Mouse (Mus musculus): ENCODE results near the gene Rtbdn. TPM values are rescaled to one million over a fixed set of nuclear protein-coding genes. Genes with fewer than 3 reads are reported as not detected.
"Not testable (repeated sequence)": the region's sequence is repeated elsewhere in the genome, so short reads cannot be mapped to it uniquely, and the experiment has no call there.

The Rtbdn gene
- not detected for total RNA-seq (2021)
- long read RNA-seq, experiment 1: 0 reads
- long read RNA-seq, experiment 2: 0 reads

DNA sequence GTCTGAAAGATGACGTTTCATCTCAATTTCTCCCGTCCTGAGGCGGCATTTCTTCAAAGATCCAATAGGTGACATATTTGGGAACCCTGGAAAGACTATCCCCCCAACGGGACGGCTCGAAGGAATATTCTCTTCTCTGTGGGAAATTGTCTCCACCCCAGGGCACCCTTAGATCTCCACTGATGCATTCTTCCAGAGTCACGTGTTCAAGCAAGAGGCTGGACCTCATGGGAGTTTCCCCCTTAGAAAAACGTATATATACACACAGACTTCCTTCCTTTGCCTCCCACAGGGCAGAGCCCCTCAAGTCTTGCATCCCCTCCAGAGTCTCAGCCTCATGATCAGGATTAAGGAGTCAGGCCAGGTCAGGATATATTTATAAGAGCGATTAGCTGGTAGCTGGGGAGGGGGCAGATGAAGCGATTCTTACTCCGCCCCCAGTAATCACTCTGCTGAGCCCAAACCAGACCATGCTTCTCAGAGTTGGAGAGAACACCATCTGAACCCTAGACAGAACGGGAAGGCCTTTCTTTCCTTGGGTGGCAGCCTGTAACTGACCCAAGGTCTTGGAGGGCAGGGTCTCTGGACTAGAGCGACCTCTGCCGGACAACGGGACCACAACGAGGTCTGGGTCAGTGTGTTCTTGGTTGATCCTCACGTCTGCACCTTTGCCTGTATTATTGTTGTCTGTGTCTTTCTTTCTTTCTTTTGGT is at the start of gene Rtbdn:
TSS of gene Rtbdn (plus strand) at position 464 of the 713 bp plus-strand sequence.
- no peak for DNase-seq
- intact Hi-C loops (cut with DNase I; ENCODE audit: low total_unique reads): no loop called here

GRCm38 (mm10) chr8:84901071-84901470 is 45.7 kb upstream of the Rtbdn start:
- DNase-seq: no peak
- intact Hi-C loops (cut with DNase I; ENCODE audit: low total_unique reads): no loop called here

- intact Hi-C loops (cut with DNase I; ENCODE audit: low total_unique reads): no loop called here
- DNase-seq: no peak
Observed at GRCm38 (mm10) chr8:84901752-84902151, 45.0 kb upstream of the Rtbdn start, which contains the start of gene Klf1. Klf1 (plus strand) TSS chr8:84901928.

DNA sequence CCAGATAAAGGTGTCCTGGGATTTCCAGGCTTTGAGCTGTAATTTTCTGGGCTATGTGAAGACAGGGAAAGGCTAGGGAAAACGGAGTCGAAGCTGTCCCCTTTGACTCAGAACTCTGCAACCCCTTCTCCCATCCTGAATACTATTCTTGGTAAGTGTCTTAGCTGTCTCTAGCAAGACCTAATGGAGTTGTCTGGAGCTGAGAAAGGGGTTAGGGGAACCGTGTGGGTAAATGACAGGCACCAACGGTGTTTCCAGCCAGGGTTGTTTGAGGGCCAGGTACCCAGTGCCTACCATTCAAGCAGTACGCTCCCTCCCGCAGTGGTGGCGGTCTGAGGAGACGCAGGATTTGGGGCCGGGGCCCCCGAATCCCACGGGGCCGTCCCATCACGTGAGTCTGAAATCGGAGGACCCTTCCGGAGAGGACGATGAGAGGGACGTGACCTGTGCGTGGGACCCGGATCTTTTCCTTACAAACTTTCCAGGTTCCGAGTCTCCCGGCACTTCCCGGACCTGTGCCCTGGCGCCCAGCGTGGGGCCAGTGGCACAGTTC is 44.3 kb upstream of the Rtbdn start:
- intact Hi-C loops (cut with DNase I; ENCODE audit: low total_unique reads): no loop called here
- DNase-seq: no peak

- intact Hi-C loops (cut with DNase I; ENCODE audit: low total_unique reads): no loop called here
- DNase-seq: peak; percentile 93
Observed at GRCm38 (mm10) chr8:84902920-84903661, 43.7 kb upstream of the Rtbdn start.

GRCm38 (mm10) chr8:84904351-84904750 is 42.4 kb upstream of the Rtbdn start:
- intact Hi-C loops (cut with DNase I; ENCODE audit: low total_unique reads): no loop called here

GRCm38 (mm10) chr8:84907037-84907436 is 39.8 kb upstream of the Rtbdn start:
- intact Hi-C loops (cut with DNase I; ENCODE audit: low total_unique reads): no loop called here
- DNase-seq: no peak

More at GRCm38 (mm10) chr8:84904351-84904750, 42.4 kb upstream of the Rtbdn start:
- no peak for DNase-seq

DNA sequence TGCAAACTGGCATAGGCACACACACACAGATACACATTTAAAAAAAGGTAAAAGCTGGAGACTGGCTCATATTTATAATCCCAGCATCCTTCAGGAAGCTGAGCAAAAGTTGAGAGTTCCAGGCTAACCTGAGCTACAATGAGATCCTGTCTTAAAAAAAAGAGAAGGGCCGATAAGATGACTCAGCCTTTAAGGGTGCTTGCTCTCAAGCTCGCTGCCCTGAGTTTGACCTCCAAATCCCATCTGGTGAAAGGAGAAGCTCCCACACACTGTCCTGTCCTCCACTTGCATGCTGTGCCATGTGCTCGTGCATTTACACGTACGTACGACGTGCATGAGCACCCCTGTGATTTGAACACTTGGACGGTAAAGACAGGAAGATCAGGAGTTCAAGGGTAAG is 39.3 kb upstream of the Rtbdn start:
- no peak for DNase-seq
- intact Hi-C loops (cut with DNase I; ENCODE audit: low total_unique reads): no loop called here

- DNase-seq; intact Hi-C loops (cut with DNase I; ENCODE audit: low total_unique reads): not testable (repeated sequence)
Observed at GRCm38 (mm10) chr8:84907979-84908378, 38.8 kb upstream of the Rtbdn start.

GRCm38 (mm10) chr8:84908421-84909161 is 38.2 kb upstream of the Rtbdn start, which contains the start of gene Dnase2a:
Dnase2a (plus strand) TSS chr8:84908560.
- intact Hi-C loops (cut with DNase I; ENCODE audit: low total_unique reads): no loop called here
- peak; percentile 98 for DNase-seq

DNA sequence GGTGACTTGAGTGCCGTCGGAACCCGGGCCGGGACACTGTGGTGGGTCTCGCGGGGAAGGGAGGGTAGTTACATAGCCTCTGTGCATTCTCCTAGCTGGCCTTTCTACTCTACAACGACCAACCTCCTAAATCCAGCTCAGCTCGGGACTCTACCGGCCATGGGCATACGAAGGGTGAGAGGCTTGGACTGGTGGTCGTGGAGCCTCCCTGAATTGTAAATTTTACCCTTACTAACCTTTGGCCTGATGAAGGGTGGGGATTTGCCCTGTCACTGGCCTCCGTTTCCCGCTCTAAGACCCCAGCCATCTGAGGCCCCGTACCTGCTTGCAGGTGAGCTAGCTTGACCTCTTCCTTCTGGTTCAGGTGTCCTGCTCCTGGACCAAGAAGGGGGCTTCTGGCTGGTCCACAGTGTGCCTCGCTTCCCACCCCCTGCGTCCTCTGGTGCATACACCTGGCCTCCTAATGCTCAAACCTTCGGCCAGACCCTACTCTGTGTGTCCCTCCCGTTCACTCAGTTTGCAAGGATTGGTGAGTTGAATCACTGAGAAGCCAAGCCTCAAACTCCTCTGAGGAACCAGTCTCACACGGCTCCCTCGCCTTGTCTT is 37.5 kb upstream of the Rtbdn start:
- DNase-seq: no peak
- intact Hi-C loops (cut with DNase I; ENCODE audit: low total_unique reads): no loop called here

DNA sequence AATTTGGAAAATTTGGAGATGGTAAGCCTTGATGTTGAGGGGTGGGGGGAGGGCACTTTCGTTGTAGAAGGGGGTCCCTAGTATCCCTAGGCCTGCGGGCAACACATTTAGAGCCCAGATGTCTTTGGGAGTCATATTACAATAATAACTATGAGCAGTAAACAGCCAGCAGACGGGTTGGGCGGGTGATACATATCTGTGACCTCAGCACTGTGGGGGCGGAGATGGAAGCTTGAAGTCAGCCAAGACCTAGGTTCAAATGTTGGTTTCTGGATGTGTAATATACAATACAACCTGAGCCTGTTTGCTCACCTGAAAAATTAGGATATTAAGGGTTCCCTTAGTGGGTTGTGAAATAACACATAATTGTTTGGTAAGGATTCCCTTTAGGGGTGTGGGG is 36.8 kb upstream of the Rtbdn start:
- intact Hi-C loops (cut with DNase I; ENCODE audit: low total_unique reads): no loop called here

DNA sequence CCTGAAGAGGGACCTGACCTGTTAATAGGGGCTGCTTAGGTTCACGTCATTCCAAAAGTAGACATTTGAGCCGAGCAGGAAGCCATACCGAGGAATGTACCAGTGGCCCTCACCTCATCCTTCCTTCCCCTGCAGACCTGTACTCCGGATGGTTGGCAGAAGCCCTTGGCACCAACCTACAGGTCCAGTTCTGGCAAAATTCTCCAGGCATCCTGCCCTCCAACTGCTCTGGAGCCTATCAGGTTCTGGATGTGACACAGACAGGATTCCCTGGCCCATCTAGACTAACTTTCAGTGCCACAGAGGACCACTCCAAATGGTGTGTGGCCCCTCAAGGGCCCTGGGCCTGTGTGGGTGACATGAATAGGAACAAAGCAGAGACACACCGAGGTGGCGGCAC is 36.2 kb upstream of the Rtbdn start:
- intact Hi-C loops (cut with DNase I; ENCODE audit: low total_unique reads): no loop called here
- no peak for DNase-seq

More for the DNA sequence above, 36.8 kb upstream of the Rtbdn start:
- DNase-seq: no peak

DNA sequence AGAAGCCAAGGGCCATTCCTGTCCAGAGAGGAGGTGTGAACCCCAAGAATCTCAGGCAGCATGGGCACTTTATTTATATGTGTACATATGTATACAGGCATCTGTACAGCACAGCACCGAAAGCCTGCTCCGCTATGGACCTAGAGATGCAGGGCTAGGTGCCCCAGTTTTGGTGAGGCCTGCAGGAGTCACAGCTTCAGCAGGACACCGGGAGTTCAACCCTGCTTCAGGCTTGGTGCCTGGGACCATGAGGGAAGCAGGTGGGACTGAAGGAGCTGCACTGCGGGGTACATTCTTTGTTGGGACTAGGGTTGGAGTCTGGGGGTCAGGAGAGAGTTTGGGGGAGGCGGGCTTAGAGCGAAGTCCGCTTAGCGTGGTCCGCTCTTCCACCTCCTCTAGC is 34.9 kb upstream of the Rtbdn start:
- intact Hi-C loops (cut with DNase I; ENCODE audit: low total_unique reads): no loop called here
- DNase-seq: no peak

DNA sequence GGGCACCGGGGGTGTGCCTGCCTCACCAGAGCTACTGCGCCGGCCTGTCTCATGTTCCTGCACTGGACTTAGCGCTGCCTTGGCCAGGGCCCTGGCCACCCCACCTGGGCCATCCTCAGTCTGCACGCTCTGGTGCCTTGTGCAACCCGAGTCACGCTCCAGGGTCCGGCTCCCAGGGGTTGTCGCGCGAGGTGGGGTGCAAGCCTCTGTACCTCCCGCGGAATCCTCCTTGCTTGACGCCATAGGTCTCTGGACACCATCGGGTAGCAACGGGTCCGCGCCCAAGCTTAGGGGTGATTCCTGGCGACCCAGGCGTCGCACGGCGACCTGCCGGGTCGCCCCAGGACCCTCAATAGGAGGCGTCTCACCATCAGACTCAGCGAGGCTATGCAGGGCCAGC is 34.4 kb upstream of the Rtbdn start:
- intact Hi-C loops (cut with DNase I; ENCODE audit: low total_unique reads): no loop called here
- DNase-seq: no peak

- peak; percentile 45 for DNase-seq
- intact Hi-C loops (cut with DNase I; ENCODE audit: low total_unique reads): no loop called here
Observed at GRCm38 (mm10) chr8:84912895-84913501, 33.8 kb upstream of the Rtbdn start.

- DNase-seq: no peak
- intact Hi-C loops (cut with DNase I; ENCODE audit: low total_unique reads): no loop called here
Observed at GRCm38 (mm10) chr8:84913502-84913900, 33.3 kb upstream of the Rtbdn start.

- no peak for DNase-seq
- intact Hi-C loops (cut with DNase I; ENCODE audit: low total_unique reads): no loop called here
Observed at GRCm38 (mm10) chr8:84913960-84914359, 32.8 kb upstream of the Rtbdn start.

GRCm38 (mm10) chr8:84915269-84915668 is 31.5 kb upstream of the Rtbdn start:
- intact Hi-C loops (cut with DNase I; ENCODE audit: low total_unique reads): no loop called here
- no peak for DNase-seq
